Mouse (Mus musculus) urinary bladder, postnatal 36 days (tissue): ENCODE measurements around the gene Hist1h4c.

Source experiments
- DNase-seq, 2 experiments: peaks; one replicate each; pipeline ENCODE4 v3.0.0; 2022; ENCODE audit warnings: low spot score in 2 of 2, mixed read lengths in 1 of 2

The Hist1h4c gene

DNA sequence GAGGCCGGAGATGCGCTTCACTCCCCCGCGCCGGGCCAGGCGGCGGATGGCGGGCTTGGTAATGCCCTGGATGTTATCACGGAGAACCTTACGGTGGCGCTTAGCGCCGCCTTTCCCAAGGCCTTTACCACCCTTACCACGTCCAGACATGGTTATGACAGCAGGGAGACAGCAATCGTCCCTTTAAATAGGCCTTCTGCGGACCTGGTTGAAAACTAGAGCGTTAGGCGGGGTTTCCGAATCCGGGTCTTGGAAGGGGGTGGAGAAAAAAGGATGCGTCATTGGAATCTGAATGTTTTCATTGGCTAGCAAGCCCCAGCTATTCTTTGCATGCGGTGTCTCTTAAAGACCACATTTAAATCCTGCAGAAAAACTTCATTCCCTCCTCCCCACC is at the start of gene Hist1h4c:
Hist1h4c (minus strand) TSS at position 155 of the 394 bp plus-strand sequence.
- peak; percentile 99 to 100 for DNase-seq

- no peak for DNase-seq
Observed at GRCm38 (mm10) chr13:23747892-23748288, 49.6 kb upstream of the Hist1h4c start.

- no peak for DNase-seq
Observed at GRCm38 (mm10) chr13:23747081-23747891, 49.0 kb upstream of the Hist1h4c start.

DNA sequence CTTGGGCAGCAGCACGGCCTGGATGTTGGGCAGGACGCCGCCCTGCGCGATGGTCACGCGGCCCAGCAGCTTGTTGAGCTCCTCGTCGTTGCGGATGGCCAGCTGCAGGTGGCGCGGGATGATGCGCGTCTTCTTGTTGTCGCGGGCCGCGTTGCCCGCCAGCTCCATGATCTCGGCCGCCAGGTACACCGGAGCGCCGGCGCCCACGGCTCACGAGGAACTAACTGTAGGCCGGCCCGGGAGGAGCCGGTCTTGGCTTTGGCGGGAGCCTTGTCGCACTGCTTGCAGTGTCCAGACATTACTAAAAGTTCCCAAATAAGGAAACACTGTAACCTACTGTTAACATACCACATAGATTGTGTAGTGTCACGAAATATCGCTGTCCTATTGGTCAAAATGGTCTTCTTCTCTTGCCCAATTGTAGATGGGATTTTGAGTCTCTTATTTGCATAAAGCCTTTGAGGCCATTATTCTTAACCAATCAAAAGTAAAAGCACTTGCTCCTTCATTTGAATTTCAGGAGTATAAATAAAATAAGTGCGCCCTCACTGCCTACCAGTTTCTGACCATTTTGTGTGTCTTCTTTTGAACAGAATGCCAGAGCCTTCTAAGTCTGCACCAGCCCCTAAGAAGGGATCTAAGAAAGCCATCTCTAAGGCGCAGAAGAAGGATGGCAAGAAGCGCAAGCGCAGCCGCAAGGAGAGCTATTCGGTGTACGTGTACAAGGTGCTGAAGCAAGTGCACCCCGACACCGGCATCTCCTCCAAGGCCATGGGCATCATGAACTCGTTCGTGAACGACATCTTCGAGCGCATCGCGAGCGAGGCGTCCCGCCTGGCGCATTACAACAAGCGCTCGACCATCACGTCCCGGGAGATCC is 48.2 kb upstream of the Hist1h4c start, which contains the start of gene Hist1h2bb:
Hist1h2bb (plus strand) TSS at position 534 of the 880 bp plus-strand sequence.
- DNase-seq = peak; percentile 61 to 65

DNA sequence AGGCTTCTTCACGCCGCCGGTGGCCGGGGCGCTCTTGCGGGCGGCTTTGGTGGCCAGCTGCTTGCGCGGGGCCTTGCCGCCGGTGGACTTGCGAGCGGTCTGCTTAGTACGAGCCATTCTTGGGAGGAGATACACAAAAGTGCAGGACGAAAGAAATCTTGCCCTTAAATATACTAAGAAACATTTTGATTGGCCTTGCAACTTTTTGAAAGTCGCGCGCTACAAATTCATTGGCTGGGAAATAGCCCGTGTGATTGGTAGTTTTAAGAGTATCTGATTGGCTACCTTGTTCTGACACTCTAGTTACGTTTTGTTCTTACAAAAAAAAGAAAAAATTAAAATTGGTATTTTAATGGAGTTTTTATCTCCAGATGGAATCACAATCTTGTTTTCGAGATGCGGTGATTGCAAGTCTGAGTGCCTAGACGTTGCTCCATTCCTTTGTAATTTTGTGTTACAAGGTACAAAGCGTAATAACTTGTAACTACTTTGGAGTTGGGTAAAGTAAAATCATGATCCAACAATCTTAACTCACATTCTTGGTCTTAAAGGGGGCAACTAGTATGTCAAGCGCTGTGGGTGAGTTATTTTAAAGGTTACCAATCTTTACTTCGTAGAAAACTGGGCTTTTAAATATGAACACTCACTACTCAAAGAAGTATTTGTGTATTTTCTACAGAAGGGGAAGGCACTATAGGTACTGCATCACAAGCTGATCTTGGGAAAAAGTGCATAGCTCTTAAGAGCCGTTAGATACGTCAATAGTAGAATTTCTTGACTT is 47.3 kb upstream of the Hist1h4c start, which contains the start of gene Hist1h3c:
Hist1h3c (minus strand) TSS at position 222 of the 781 bp plus-strand sequence.
- peak; percentile 72 to 82 for DNase-seq

- no peak for DNase-seq
Observed at GRCm38 (mm10) chr13:23744421-23745380, 46.4 kb upstream of the Hist1h4c start.

- no peak for DNase-seq
Observed at GRCm38 (mm10) chr13:23743963-23744362, 45.7 kb upstream of the Hist1h4c start.

DNA sequence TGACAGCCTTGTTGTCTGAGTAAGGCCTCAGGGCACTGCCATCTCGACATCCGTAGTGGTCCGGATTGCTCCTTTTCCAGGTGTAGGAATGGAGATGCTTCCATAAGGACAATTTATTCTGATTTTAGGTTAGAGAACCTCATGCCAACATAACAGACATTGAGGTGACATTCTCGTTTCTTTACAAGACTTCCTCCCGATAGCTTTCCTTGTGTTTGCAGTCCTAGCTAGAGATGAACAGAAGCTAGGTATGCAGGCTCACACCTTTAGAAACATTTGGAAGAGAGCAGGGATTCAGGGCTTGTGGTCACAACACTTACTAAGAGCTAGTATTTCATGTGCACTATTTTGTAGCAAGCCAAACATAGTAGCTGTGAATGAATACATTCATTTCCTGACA is 45.0 kb upstream of the Hist1h4c start:
- no peak for DNase-seq

GRCm38 (mm10) chr13:23742007-23742406 is 43.8 kb upstream of the Hist1h4c start:
- DNase-seq = no peak

GRCm38 (mm10) chr13:23740910-23741309 is 42.7 kb upstream of the Hist1h4c start:
- no peak for DNase-seq

- no peak for DNase-seq
Observed at GRCm38 (mm10) chr13:23740256-23740840, 42.1 kb upstream of the Hist1h4c start.

DNA sequence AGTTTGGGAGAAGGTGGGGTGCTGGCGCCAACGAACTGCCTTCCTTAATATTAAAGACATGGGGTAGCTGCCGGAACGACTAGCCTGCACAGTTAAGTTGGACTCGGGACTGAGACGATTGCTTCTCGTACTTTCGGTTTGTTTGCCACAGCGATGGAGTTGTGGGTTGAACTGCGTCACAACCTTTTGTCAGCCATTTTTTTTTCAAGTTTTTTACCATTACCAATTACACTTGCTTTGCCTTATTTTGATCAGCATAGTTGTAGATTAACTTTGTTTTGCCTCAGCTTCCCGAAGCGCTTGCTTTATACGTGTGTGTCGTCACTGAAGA is 41.6 kb upstream of the Hist1h4c start:
- DNase-seq = no peak

DNA sequence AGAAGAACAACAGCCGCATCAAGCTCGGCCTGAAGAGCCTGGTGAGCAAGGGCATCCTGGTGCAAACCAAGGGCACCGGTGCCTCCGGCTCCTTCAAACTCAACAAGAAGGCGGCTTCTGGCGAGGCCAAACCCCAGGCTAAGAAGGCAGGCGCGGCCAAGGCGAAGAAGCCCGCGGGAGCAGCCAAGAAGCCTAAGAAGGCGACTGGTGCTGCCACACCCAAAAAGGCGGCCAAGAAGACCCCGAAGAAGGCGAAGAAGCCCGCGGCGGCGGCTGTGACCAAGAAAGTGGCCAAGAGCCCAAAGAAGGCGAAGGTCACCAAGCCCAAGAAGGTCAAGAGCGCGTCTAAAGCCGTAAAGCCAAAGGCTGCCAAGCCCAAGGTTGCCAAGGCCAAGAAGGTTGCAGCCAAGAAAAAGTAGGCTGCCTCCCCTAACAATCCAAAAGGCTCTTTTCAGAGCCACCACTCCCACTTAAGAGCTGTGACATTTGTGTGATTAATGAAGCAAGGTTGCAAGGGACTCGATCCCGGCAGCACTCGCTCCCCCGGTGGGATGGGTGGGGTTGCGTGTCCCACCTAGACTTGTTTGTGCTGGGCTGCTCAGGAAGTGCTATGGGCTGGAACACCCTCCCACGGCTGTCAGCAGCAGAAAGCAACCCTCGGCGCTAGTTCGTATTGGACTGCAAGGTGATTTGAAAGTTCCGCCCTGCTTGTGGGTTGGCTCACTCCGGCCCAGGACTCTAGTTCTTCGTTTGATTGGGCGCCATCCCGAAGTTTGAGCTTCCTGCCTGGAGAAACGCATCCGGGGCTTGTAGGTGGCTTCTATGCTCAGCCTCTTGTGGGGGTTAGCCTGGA is 41.0 kb upstream of the Hist1h4c start:
- peak; percentile 86 to 94 for DNase-seq

DNA sequence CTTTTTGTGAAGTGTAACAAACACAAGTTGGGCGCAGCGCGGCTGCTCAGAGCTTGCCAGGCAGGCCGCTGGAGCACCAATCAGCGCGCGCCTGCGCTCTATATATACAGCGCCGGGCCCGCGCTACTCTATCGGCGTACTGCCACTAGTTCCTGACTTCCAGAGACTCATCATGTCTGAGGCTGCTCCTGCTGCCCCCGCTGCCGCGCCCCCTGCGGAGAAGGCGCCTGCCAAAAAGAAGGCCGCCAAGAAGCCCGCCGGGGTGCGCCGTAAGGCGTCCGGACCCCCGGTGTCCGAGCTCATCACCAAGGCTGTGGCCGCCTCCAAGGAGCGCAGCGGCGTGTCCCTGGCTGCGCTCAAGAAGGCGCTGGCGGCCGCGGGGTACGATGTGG is 40.4 kb upstream of the Hist1h4c start, which contains the start of gene Hist1h1c:
Hist1h1c (plus strand) TSS at position 132 of the 392 bp plus-strand sequence.
- peak; percentile 86 to 93 for DNase-seq

DNA sequence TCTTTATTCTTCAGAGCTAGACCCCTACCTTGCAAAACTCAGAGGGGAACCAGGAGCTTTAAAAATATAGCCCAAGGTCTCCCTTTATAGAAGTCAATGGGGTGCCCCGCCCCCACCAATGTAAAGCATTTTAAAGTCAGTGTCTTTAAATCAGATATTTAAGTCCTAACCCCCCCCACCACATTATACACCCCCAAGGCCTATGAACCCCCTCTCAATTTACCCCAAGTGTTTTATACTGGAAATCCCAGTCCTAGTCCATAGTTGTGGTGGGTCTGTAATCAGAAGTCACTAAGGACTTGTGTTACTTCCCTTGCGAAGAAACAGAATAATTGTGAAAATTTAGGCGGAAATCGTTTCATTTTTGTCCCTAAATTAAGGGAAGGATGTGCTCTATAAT is 39.8 kb upstream of the Hist1h4c start:
- DNase-seq = no peak

DNA sequence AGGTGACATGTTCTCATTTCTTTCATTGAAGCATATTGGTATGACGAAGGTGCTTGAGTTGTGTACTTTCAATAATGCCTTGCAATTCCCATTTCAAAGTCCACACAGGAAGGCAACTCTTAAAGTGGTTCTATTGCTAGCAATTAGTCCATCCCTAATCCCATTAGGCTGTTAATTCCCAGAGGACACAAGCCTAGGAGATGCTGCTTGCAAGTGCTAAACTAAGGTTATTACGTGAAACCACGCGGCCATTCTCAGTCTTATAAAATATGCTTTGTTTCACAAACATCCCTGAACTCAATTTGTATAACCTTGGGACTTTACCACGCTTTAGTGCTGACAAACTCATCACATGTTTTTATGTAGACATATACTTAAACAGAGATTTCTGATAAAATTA is 38.8 kb upstream of the Hist1h4c start:
- no peak for DNase-seq

DNA sequence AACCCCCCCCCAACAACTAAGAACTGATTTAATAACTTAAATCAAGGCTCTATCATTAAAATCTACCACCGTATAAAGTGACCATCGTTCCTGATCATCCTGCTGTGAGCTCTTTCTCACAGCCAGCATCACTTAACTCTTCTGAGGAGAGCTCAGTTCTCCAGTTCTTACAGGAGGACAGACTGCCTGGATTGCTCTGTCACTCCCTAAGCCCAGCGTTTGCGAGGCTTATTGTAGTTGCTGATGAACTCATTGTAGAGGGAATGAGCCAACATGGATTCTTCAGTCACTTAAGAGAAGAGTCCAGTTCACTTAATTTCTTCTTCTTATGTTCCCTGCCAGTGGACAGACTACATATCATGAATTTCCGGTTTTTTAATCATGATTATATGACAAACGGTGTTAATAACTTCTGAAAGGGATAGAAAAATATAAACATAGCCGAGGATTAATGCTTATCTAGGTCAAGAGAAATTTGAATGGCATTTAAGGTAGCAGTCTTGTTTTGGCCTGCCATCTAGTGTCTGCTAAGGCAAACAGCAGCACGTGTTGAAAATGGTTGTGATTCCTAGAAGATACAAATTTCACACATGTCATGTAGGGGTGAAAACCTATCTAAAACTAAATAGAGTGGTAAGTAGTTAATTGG is 34.0 kb upstream of the Hist1h4c start:
- DNase-seq = no peak

DNA sequence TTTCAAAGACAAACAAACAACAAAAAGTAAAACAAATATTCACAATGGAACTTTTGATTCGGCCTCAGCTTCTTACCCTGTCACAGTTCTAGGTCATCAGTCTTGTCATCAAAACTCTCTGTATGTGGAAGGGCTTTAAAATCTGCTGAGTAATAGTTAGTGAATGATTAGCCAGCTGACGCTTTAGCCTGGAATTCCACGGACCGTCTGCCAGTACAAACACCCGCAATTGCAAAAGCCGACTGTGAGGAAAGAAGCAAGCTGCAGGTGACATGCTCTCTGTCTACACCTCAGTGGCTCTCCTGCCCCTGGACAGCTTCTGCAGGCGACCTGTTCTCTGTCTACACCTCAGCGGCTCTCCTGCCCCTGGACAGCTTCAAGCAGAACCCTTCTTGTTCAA is 32.2 kb upstream of the Hist1h4c start:
- DNase-seq = peak; percentile 32 to 52

GRCm38 (mm10) chr13:23729706-23730105 is 31.5 kb upstream of the Hist1h4c start:
- DNase-seq = no peak
